Mouse (Mus musculus): ENCODE measurements around the gene Qtrt1.

DNA sequence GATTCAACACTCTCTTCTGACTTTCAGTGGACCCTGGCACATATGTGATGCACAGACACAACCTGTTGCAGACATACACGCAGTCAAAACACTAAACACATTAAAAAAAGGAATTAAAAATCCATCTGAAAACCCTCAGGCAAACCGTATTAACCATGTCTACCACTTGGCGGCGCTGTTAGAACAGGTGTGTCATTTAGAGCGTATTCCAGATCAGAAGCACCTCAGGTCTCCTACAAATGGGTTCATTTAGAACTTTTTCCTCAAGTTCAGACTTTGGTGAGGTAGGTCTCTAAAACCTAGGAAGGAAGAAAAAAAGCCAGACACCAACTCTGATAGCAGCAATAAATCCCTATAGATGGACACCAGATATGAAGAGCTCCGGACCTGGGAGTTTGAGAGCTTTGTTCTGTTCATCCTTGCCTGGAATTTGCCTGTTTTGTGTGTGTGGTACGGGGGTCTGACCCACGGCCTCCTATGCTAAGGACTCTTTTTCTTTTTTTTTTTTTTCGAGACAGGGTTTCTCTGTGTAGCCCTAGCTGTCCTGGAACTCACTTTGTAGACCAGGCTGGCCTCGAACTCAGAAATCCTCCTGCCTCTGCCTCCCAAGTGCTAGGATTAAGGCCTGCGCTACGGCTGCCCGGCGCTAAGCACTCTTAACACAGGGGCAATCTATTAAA lies 45.0 kb upstream of the Qtrt1 start:
- peak; percentile 45 for TF ChIP-seq CTCF (conservative IDR thresholded peaks at IDR 0.05; ENCODE audit: insufficient read depth, insufficient read length, low read depth, low read length)
- no peak for TF ChIP-seq POLR2A (IDR thresholded peaks at IDR 0.05; ENCODE audit: low read depth, low read length)
